Mouse (Mus musculus): ENCODE results near the gene Gm4969.

DNA sequence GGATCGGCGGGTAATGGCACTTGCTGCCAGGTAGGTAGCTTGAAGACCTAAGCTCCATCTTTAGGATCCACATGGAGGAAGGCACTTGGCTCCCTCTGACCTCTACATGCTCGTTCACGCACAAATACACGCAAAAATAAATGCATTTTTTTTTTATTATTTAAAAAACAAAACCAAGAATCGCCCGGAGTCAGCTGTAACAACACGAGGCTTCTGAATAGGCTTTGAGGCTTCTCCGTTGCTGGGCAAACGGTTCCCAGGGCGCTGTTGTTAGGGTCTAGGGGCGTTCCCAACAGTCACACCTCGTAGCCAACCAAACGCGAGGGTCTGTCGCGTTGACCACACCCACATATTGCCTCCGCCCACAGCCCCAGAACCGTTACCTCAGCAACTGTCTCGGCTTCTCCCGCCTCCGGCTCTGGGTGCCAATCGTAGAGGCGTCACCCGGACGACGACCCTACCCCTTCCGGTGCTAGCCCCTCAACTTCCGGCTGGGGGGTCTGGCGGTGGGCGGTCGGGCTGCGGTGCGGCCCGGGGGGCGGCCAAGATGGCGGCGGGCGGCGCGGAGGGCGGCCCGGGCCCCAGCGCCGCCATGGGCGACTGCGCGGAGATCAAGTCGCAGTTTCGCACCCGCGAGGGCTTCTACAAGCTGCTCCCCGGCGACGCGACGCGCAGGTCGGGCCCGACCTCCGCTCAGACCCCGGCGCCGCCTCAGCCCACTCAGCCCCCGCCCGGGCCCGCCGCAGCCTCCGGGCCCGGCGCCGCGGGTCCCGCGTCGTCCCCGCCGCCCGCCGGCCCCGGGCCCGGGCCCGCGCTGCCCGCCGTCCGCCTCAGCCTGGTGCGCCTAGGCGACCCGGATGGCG, 42.2 kb downstream of the Gm4969 start, which contains the start of gene Dmwd:
- TF ChIP-seq CTCF (conservative IDR thresholded peaks at IDR 0.05; ENCODE audit: low read length) = no peak
- TF ChIP-seq POU5F1 (IDR thresholded peaks at IDR 0.05; ENCODE audit: borderline replicate concordance, low read length) = no peak
